Mouse (Mus musculus): ENCODE results near the gene Cxcl10. TPM values are rescaled to one million over a fixed set of nuclear protein-coding genes. Genes with fewer than 3 reads are reported as not detected.
A peak's percentile ranks its signal among the peaks of the same experiment; 100 is the strongest.

Cxcl10 gene
- total and polyA plus RNA-seq, 3 experiments, result 0.34 to 3.6 TPM; not detected in 1

DNA sequence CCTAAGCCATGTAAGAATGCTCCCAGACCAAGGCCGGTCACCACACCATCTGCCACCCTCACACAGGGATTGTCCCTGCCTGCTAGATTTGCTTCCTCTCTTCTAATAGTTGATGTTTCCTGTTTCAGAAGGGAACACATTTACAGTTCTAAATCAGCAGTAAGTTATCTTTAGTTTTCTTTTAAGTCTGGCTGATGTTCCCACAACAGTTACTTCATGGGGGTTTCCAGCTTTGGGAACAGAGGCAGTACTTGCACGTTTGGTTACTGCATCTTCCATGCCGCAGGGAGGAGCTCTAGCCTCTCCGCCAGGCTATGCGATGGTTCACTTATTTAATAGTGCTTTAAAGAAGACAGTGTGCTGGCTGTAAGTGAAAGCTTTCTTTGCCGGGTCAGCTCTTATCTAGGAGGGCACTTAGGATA lies 26.0 kb upstream of the Cxcl10 start:
- Histone ChIP-seq H3K36me3 (ENCODE audit: control insufficient read depth, insufficient read depth, low read length) (no peaks in the 10 kb centered on the region; the same call in 1 of the 2 replicates), H3K9ac (ENCODE audit: low read depth, low read length) (no peak overlapping the region), H3K4me1 (ENCODE audit: control insufficient read depth, insufficient read depth, low read length) (peaks cover 10% of the 10 kb centered on the region), H3K79me2 (replicated peaks; ENCODE audit: control insufficient read depth, insufficient read depth, low read length) (no peaks in the 10 kb centered on the region; the same call in 1 of the 2 replicates), H3K27ac (peak overlapping the region; percentile 91), H3K27me3 (ENCODE audit: control insufficient read depth, insufficient read depth, low read length) (no peaks in the 10 kb centered on the region), H3K4me3 (no peak overlapping the region)
- TF ChIP-seq POLR2A (IDR thresholded peaks at IDR 0.05; ENCODE audit: insufficient read depth, low read depth, low read length) (0 out of 2 replicates have a peak, but pooled peaks have one; percentile 21), EP300 (IDR thresholded peaks at IDR 0.05; ENCODE audit: insufficient read depth, low read depth, low read length) (no peak), CTCF (IDR thresholded peaks at IDR 0.05) (peak; percentile 64)
- DNase-seq, result no peak
- WGBS, result 37% methylated on average over 6 of the region's 6 CpGs
- intact Hi-C loops (cut with DNase I), result loop anchor here (2.0 kb wide), 1 partner anchor 26 kb away; the partner anchor contains the start of gene Cxcl10

DNA sequence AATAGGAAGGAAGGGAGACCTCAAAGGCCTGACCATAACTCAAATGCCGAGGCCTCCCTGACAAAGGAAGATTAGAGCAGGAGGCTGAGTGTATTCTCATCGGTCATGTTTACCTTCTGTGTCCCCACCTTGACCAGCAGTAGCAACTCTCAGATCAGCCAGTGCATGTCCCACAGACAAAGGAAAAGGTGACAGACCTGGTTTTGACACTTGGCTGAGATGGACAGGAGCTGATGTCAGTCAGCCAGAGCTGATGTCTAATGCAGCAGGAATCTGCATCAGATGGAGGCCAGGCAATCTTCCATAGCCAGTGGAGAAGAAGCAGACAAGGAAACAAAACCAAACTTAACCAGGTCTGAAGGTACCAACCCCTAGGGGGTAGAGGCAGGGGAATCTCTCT lies 23.9 kb upstream of the Cxcl10 start:
- Histone ChIP-seq H3K27me3 (ENCODE audit: control insufficient read depth, insufficient read depth, low read length) (no peaks in the 10 kb centered on the region), H3K4me1 (ENCODE audit: control insufficient read depth, insufficient read depth, low read length) (peaks cover 15% of the 10 kb centered on the region), H3K79me2 (replicated peaks; ENCODE audit: control insufficient read depth, insufficient read depth, low read length) (no peaks in the 10 kb centered on the region; the same call in 1 of the 2 replicates), H3K27ac (no peak overlapping the region), H3K4me3 (no peak overlapping the region), H3K36me3 (ENCODE audit: control insufficient read depth, insufficient read depth, low read length) (no peaks in the 10 kb centered on the region; the same call in 1 of the 2 replicates), H3K9ac (ENCODE audit: low read depth, low read length) (no peak overlapping the region)
- TF ChIP-seq POLR2A (IDR thresholded peaks at IDR 0.05; ENCODE audit: insufficient read depth, low read depth, low read length), result no peak
- TF ChIP-seq EP300 (IDR thresholded peaks at IDR 0.05; ENCODE audit: insufficient read depth, low read depth, low read length), result no peak
- TF ChIP-seq CTCF (IDR thresholded peaks at IDR 0.05), result no peak
- intact Hi-C loops (cut with DNase I), result no loop called here
- WGBS, result 44% methylated on average over 2 of the region's 2 CpGs
- DNase-seq, result no peak

GRCm38 (mm10) chr5:92371361-92371976 lies 22.8 kb upstream of the Cxcl10 start:
- Histone ChIP-seq H3K36me3 (ENCODE audit: control insufficient read depth, insufficient read depth, low read length) (no peaks in the 10 kb centered on the region; the same call in 1 of the 2 replicates), H3K79me2 (replicated peaks; ENCODE audit: control insufficient read depth, insufficient read depth, low read length) (no peaks in the 10 kb centered on the region), H3K27me3 (ENCODE audit: control insufficient read depth, insufficient read depth, low read length) (no peaks in the 10 kb centered on the region), H3K4me1 (ENCODE audit: control insufficient read depth, insufficient read depth, low read length) (peaks cover 12% of the 10 kb centered on the region), H3K4me3 (no peak overlapping the region), H3K27ac (no peak overlapping the region), H3K9ac (ENCODE audit: low read depth, low read length) (no peak overlapping the region)
- no peak for DNase-seq
- no peak for TF ChIP-seq CTCF (IDR thresholded peaks at IDR 0.05)
- no peak for TF ChIP-seq POLR2A (IDR thresholded peaks at IDR 0.05; ENCODE audit: insufficient read depth, low read depth, low read length)
- TF ChIP-seq EP300 (IDR thresholded peaks at IDR 0.05; ENCODE audit: insufficient read depth, low read depth, low read length), result no peak
- intact Hi-C loops (cut with DNase I), result no loop called here
- 89% methylated on average over 14 of the region's 14 CpGs for WGBS

DNA sequence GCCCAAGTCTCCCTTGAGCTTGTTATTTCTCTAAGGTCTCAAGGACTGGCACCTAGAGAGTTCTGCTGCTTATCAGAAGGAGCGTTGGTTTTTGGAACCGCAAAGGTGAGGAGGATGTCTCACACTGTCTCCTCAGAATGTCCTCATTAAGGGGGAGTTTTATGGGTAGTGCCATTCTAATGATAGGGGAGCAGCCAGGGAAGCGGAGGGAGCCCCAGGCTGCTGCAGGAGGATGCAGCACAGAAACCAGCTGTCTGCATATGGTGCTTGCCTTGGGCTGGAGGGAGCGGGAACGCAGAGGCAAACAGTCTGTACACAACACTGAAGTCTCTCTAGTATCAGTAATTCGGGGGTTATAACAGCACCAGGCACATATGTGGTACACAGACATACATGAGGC lies 22.2 kb upstream of the Cxcl10 start:
- TF ChIP-seq EP300 (IDR thresholded peaks at IDR 0.05; ENCODE audit: insufficient read depth, low read depth, low read length), result no peak
- no peak for TF ChIP-seq CTCF (IDR thresholded peaks at IDR 0.05)
- 88% methylated on average over 6 of the region's 6 CpGs for WGBS
- Histone ChIP-seq H3K27me3 (ENCODE audit: control insufficient read depth, insufficient read depth, low read length) (no peaks in the 10 kb centered on the region), H3K27ac (no peak overlapping the region), H3K4me3 (no peak overlapping the region), H3K9ac (ENCODE audit: low read depth, low read length) (no peak overlapping the region), H3K36me3 (ENCODE audit: control insufficient read depth, insufficient read depth, low read length) (no peaks in the 10 kb centered on the region; the same call in 1 of the 2 replicates), H3K4me1 (ENCODE audit: control insufficient read depth, insufficient read depth, low read length) (peaks cover 12% of the 10 kb centered on the region), H3K79me2 (replicated peaks; ENCODE audit: control insufficient read depth, insufficient read depth, low read length) (no peaks in the 10 kb centered on the region)
- no peak for DNase-seq
- intact Hi-C loops (cut with DNase I), result no loop called here

DNA sequence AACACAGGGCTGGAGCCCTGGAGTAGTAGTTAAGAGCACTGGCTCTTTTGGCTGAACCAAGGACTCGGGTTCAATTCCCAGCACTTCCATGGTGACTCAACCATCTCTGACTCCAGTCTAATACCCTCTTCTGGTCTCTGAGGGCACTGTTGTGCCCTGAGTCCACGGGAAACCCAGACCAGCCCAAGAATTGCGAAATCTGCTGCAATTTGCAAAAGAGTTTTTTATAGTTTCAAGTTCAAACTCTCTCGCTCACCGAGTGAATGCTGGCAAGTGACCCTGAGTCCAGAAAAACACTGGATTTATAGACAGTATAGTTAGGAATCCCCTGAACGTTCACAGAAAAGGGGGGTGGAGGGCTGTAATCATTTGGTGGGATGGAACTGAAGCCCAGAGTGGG lies 21.7 kb upstream of the Cxcl10 start:
- 82% methylated on average over 6 of the region's 6 CpGs for WGBS
- no peak overlapping the region for H3K4me3 ChIP-seq
- no peak overlapping the region for H3K27ac ChIP-seq
- DNase-seq, result no peak
- H3K79me2 ChIP-seq (replicated peaks; ENCODE audit: control insufficient read depth, insufficient read depth, low read length), result no peaks in the 10 kb centered on the region
- no peak overlapping the region for H3K9ac ChIP-seq (ENCODE audit: low read depth, low read length)
- peaks cover 8% of the 10 kb centered on the region for H3K4me1 ChIP-seq (ENCODE audit: control insufficient read depth, insufficient read depth, low read length)
- TF ChIP-seq POLR2A (IDR thresholded peaks at IDR 0.05; ENCODE audit: insufficient read depth, low read depth, low read length), result no peak
- TF ChIP-seq EP300 (IDR thresholded peaks at IDR 0.05; ENCODE audit: insufficient read depth, low read depth, low read length), result no peak
- no peak for TF ChIP-seq CTCF (IDR thresholded peaks at IDR 0.05)
- intact Hi-C loops (cut with DNase I), result no loop called here
- H3K27me3 ChIP-seq (ENCODE audit: control insufficient read depth, insufficient read depth, low read length), result no peaks in the 10 kb centered on the region
- H3K36me3 ChIP-seq (ENCODE audit: control insufficient read depth, insufficient read depth, low read length), result no peaks in the 10 kb centered on the region; the same call in 1 of the 2 replicates

Data from heart, adult 2 months (tissue).